Mouse (Mus musculus) neural tube, embryonic 15.5 days (tissue): Measurements from ENCODE around the gene Bcl11a. TPM values are rescaled to one million over a fixed set of nuclear protein-coding genes. Genes with fewer than 3 reads are reported as not detected.

Experiments
- ATAC-seq: fragments of 200-750 bp; cut with Nextera tagmentation; 2 replicates; pipeline ENCODE4 v1.8.0; 2017; ENCODE audit warnings: mild to moderate bottlenecking, moderate TSS enrichment, moderate library complexity; ENCODE audit not compliant: low FRiP score
- H3K27ac ChIP-seq: fragments of 300-500 bp; sonication (generic); replicated peaks from 2 replicates; pipeline ENCODE4 v1.5.1; 2015; ENCODE audit warnings: mild to moderate bottlenecking, inconsistent platforms
- H3K27me3 ChIP-seq: fragments of 300-500 bp; sonication (generic); replicated peaks from 2 replicates; pipeline ENCODE4 v1.6.1; 2015; ENCODE audit warnings: inconsistent platforms
- H3K36me3 ChIP-seq: fragments of 300-500 bp; sonication (generic); 2 replicates; pipeline ENCODE4 v1.6.1; 2015; ENCODE audit warnings: inconsistent platforms
- H3K4me1 ChIP-seq: fragments of 300-500 bp; sonication (generic); 2 replicates; pipeline ENCODE4 v1.6.1; 2015; ENCODE audit warnings: inconsistent platforms
- H3K4me2 ChIP-seq: fragments of 300-500 bp; sonication (generic); 2 replicates; pipeline ENCODE4 v1.6.1; 2015; ENCODE audit warnings: inconsistent platforms, mild to moderate bottlenecking, moderate library complexity
- H3K4me3 ChIP-seq: fragments of 300-500 bp; sonication (generic); replicated peaks from 2 replicates; pipeline ENCODE4 v1.5.1; 2015; ENCODE audit warnings: mild to moderate bottlenecking, inconsistent platforms
- H3K9ac ChIP-seq: fragments of 300-500 bp; sonication (generic); replicated peaks from 2 replicates; pipeline ENCODE4 v1.6.1; 2015; ENCODE audit warnings: mild to moderate bottlenecking, inconsistent platforms
- H3K9me3 ChIP-seq: fragments of 300-500 bp; sonication (generic); replicated peaks from 2 replicates; pipeline ENCODE4 v1.6.1; 2016; ENCODE audit warnings: inconsistent platforms
- WGBS: fragments of 180-500 bp; shearing (Covaris S2); methylation state at CpG from one replicate; pipeline ENCODE4 v1.1.7; 2015; ENCODE audit warnings: mixed read lengths; 5-methylcytosine and 5-hydroxymethylcytosine counted together
- polyA plus RNA-seq: library from polyadenylated mRNA; unstranded; fragments of >200 nt; fragmentation: Nextera tagmentation; extraction: Ambion mirVana; gene quantifications from 2 replicates; pipeline ENCODE4 v1.2.1, GENCODE M21; 2015

Bcl11a gene
- polyA plus RNA-seq, 1 experiment from 2014 or later = 102 TPM

GRCm38 (mm10) chr11:24147698-24148097 lies 69.8 kb downstream of the Bcl11a start:
- Histone ChIP-seq H3K27me3 (no peaks in the 10 kb centered on the region), H3K36me3 (no peaks in the 10 kb centered on the region), H3K4me3 (no peak overlapping the region), H3K9ac (no peak overlapping the region), H3K9me3 (no peaks in the 10 kb centered on the region), H3K4me2 (no peak overlapping the region), H3K4me1 (peaks cover 38% of the 10 kb centered on the region), H3K27ac (no peak overlapping the region)
- ATAC-seq = no peak
- 87% methylated on average over 6 of the region's 6 CpGs for WGBS

GRCm38 (mm10) chr11:24148545-24148944 lies 70.7 kb downstream of the Bcl11a start:
- no peak for ATAC-seq
- Histone ChIP-seq H3K27me3 (no peaks in the 10 kb centered on the region), H3K36me3 (no peaks in the 10 kb centered on the region), H3K4me1 (peaks cover 43% of the 10 kb centered on the region), H3K9me3 (no peaks in the 10 kb centered on the region), H3K9ac (no peak overlapping the region), H3K4me3 (no peak overlapping the region), H3K4me2 (no peak overlapping the region), H3K27ac (no peak overlapping the region)
- WGBS = 77% methylated on average over 3 of the region's 3 CpGs

- Histone ChIP-seq H3K9me3 (no peaks in the 10 kb centered on the region), H3K4me2 (no peak overlapping the region), H3K27ac (no peak overlapping the region), H3K36me3 (no peaks in the 10 kb centered on the region), H3K4me1 (peaks cover 45% of the 10 kb centered on the region), H3K27me3 (no peaks in the 10 kb centered on the region), H3K9ac (no peak overlapping the region), H3K4me3 (no peak overlapping the region)
- 70% methylated on average over 9 of the region's 9 CpGs for WGBS
- no peak for ATAC-seq
Observed at GRCm38 (mm10) chr11:24149462-24150220, 71.8 kb downstream of the Bcl11a start.

GRCm38 (mm10) chr11:24152076-24152784 lies 74.4 kb downstream of the Bcl11a start:
- Histone ChIP-seq H3K9me3 (no peaks in the 10 kb centered on the region), H3K27ac (no peak overlapping the region), H3K27me3 (no peaks in the 10 kb centered on the region), H3K4me1 (peaks cover 40% of the 10 kb centered on the region), H3K36me3 (no peaks in the 10 kb centered on the region), H3K9ac (no peak overlapping the region), H3K4me2 (no peak overlapping the region), H3K4me3 (no peak overlapping the region)
- 80% methylated on average over 7 of the region's 7 CpGs for WGBS
- no peak for ATAC-seq

GRCm38 (mm10) chr11:24153049-24153448 lies 75.2 kb downstream of the Bcl11a start:
- no peaks in the 10 kb centered on the region for H3K27me3 ChIP-seq
- no peak overlapping the region for H3K27ac ChIP-seq
- H3K4me2 ChIP-seq = no peak overlapping the region
- peaks cover 43% of the 10 kb centered on the region for H3K4me1 ChIP-seq
- H3K4me3 ChIP-seq = no peak overlapping the region
- WGBS = 33% methylated on average over 10 of the region's 10 CpGs
- ATAC-seq = peak; percentile 62; the same call in 1 of the 2 replicates
- no peaks in the 10 kb centered on the region for H3K9me3 ChIP-seq
- no peaks in the 10 kb centered on the region for H3K36me3 ChIP-seq
- H3K9ac ChIP-seq = no peak overlapping the region

- Histone ChIP-seq H3K4me1 (peaks cover 65% of the 10 kb centered on the region), H3K27me3 (no peaks in the 10 kb centered on the region)
- no peak; the same call in 1 of the 2 replicates for ATAC-seq
Observed at GRCm38 (mm10) chr11:24158026-24158425, 80.2 kb downstream of the Bcl11a start.

GRCm38 (mm10) chr11:24159656-24160055 lies 81.8 kb downstream of the Bcl11a start:
- Histone ChIP-seq H3K36me3 (peaks cover 14% of the 10 kb centered on the region), H3K4me3 (no peak overlapping the region), H3K9ac (no peak overlapping the region), H3K4me1 (peaks cover 52% of the 10 kb centered on the region), H3K4me2 (no peak overlapping the region), H3K27ac (no peak overlapping the region), H3K27me3 (no peaks in the 10 kb centered on the region), H3K9me3 (no peaks in the 10 kb centered on the region)
- 92% methylated on average over 2 of the region's 2 CpGs for WGBS
- ATAC-seq = no peak

More at GRCm38 (mm10) chr11:24158026-24158425, 80.2 kb downstream of the Bcl11a start:
- 37% methylated on average over 9 of the region's 9 CpGs for WGBS
- H3K9ac ChIP-seq = no peak overlapping the region
- H3K9me3 ChIP-seq = no peaks in the 10 kb centered on the region
- no peak overlapping the region for H3K4me3 ChIP-seq
- 0 out of 2 replicates have a peak, but pooled peaks cover 3% of the 10 kb centered on the region for H3K36me3 ChIP-seq
- H3K4me2 ChIP-seq = no peak overlapping the region
- peak overlapping the region; percentile 41; the same call in 1 of the 2 replicates for H3K27ac ChIP-seq

GRCm38 (mm10) chr11:24161458-24161857 lies 83.6 kb downstream of the Bcl11a start:
- H3K9me3 ChIP-seq = no peaks in the 10 kb centered on the region
- no peaks in the 10 kb centered on the region for H3K27me3 ChIP-seq
- 63% methylated on average over 2 of the region's 2 CpGs for WGBS
- no peak for ATAC-seq
- no peak overlapping the region for H3K27ac ChIP-seq
- peaks cover 16% of the 10 kb centered on the region for H3K36me3 ChIP-seq
- no peak overlapping the region for H3K4me3 ChIP-seq
- H3K4me2 ChIP-seq = no peak overlapping the region
- H3K9ac ChIP-seq = no peak overlapping the region
- H3K4me1 ChIP-seq = peaks cover 51% of the 10 kb centered on the region

GRCm38 (mm10) chr11:24162056-24162455 lies 84.2 kb downstream of the Bcl11a start:
- no peaks in the 10 kb centered on the region for H3K9me3 ChIP-seq
- H3K4me1 ChIP-seq = peaks cover 48% of the 10 kb centered on the region
- H3K36me3 ChIP-seq = peaks cover 16% of the 10 kb centered on the region
- ATAC-seq = peak; percentile 30; the same call in 1 of the 2 replicates
- peak overlapping the region; percentile 37; the same call in 1 of the 2 replicates for H3K27ac ChIP-seq
- H3K4me3 ChIP-seq = no peak overlapping the region
- WGBS = 38% methylated on average over 7 of the region's 7 CpGs
- no peak overlapping the region for H3K4me2 ChIP-seq
- no peak overlapping the region for H3K9ac ChIP-seq
- H3K27me3 ChIP-seq = no peaks in the 10 kb centered on the region

- Histone ChIP-seq H3K4me1 (peaks cover 39% of the 10 kb centered on the region), H3K27ac (no peak overlapping the region), H3K27me3 (no peaks in the 10 kb centered on the region), H3K36me3 (peaks cover 16% of the 10 kb centered on the region), H3K9ac (no peak overlapping the region), H3K9me3 (no peaks in the 10 kb centered on the region), H3K4me3 (no peak overlapping the region), H3K4me2 (no peak overlapping the region)
- ATAC-seq = no peak
- WGBS = 92% methylated on average over 8 of the region's 8 CpGs
Observed at GRCm38 (mm10) chr11:24163072-24163471, 85.2 kb downstream of the Bcl11a start.

GRCm38 (mm10) chr11:24164065-24164464 lies 86.2 kb downstream of the Bcl11a start:
- no peak overlapping the region for H3K4me3 ChIP-seq
- no peak overlapping the region for H3K27ac ChIP-seq
- H3K9me3 ChIP-seq = no peaks in the 10 kb centered on the region
- no peaks in the 10 kb centered on the region for H3K27me3 ChIP-seq
- H3K36me3 ChIP-seq = peaks cover 16% of the 10 kb centered on the region
- ATAC-seq = 0 out of 2 replicates have a peak, but pooled peaks have one; percentile 48
- WGBS = 96% methylated on average over 26 of the region's 26 CpGs
- peaks cover 34% of the 10 kb centered on the region for H3K4me1 ChIP-seq
- H3K4me2 ChIP-seq = no peak overlapping the region
- 0 out of 2 replicates have a peak overlapping the region, but pooled peaks have one; percentile 5 for H3K9ac ChIP-seq
